Mouse (Mus musculus): ENCODE results near the gene Acsf3. TPM values are rescaled to one million over a fixed set of nuclear protein-coding genes. Genes with fewer than 3 reads are reported as not detected.

Gene Acsf3
- 36.6 and 40.9 TPM in 2 replicates for total RNA-seq (2021)
- long read RNA-seq, transcript Acsf3-201 (10 exons, 2,206 nt) = major isoform, 14 of 46 reads
- long read RNA-seq, transcript Acsf3-203 (10 exons, 2,171 nt) = minor isoform, 8 of 46 reads
- long read RNA-seq, partial matches to known transcripts = 17 of 46 reads
- long read RNA-seq, other reads (novel, unspliced or antisense) = 7 of 46 reads

DNA sequence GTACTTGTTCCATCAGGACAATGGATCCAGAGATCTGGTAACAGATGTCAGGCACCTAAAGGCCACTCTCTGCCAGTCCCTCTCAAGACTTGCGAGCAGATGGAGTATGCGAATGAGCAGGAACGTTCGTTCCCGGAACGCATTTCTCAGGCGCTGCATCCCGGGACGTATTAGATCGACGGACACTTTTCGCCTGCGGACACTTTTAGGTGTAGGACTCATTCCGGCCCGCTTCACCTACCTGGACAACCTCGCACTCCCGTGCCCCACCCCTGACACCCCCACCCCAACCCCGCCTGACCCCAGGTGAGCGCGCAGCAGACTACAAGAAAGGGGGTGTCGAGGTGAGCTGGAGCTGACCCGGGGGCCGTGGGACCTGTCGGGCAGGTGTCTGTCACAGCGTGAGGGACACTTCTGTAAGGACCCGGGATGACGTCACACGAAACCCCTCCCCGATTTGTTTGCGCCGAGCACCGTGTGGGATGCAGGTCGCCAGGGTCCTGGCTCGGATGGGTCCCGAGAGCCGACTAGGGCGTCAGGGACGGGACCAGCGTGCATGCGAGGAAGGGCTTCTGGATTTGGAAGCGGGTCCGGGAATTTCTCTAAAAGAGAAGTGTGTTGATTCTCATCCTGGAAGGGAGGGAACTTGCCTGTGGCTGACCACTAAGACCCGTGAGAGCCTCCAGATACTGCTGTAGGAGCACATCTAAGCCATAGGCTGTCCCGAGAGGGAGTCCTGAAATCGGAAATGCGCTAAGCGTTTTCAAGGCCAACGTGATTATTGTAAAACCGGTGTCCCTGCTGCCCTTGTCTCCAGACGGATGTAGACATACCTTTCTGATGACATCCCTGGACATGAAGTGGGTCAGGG lies at the start of gene Acsf3:
Gene Acsf3, plus strand, starts transcription at position 202 of the 871 bp plus-strand sequence.
- peak; percentile 54 for DNase-seq

DNA sequence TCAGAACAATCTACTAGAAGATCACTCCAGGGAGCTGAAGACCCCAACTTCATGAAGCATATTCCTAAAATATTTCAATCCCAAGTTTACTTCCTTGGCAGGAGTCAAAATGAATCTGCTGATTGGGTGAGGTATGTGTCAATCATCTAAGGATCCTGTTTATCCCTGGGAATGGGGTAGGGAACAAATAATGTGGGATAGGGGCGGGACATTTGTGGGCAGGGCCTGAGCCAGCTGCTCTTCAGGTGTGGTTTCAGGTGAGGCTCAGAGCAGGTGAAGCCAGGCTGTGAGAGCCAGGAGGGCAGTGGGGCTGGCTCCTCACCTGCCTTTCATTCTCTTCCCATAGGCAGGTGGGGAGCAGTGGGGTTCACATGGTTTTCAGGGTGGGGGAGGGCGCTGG lies 48.5 kb upstream of the Acsf3 start:
- DNase-seq = no peak

DNA sequence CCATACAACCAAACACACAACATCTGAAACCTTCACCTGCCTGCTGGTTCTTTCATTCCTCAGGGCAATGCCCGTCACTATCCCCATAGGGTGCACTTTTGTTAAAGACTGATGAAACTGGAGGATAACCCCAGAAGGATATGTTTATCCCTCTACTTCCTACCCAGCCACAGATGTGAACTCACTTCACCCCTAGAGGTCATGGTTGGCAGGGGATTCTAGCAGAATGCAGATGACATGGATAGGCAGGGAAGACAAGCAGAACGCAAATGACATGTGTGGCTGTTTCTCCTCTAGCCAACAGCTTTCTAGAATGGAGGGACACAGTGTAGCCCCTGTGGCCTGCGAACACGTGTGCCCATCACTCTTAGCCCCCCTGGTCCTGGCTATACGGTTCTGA lies 47.9 kb upstream of the Acsf3 start:
- no peak for DNase-seq

DNA sequence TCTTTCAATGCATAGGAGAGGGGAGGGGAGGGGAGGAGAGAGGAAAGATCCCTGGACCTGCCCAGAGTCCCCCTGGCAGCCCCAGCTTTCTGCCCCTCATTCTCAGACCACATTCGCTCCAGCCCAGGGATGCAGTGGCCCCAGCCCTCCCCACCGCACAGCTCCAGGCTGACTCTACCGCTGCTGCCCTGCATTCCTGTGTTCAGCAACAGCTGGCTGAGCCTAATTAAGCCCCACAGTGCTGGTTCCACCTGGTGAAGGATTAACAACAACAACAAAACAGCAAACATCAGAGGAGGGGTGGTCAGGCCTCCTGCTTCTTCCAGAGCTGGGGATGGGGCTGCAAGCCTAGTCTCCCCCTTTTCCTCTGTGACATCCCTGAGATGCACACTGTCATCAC lies 46.7 kb upstream of the Acsf3 start:
- DNase-seq = no peak

DNA sequence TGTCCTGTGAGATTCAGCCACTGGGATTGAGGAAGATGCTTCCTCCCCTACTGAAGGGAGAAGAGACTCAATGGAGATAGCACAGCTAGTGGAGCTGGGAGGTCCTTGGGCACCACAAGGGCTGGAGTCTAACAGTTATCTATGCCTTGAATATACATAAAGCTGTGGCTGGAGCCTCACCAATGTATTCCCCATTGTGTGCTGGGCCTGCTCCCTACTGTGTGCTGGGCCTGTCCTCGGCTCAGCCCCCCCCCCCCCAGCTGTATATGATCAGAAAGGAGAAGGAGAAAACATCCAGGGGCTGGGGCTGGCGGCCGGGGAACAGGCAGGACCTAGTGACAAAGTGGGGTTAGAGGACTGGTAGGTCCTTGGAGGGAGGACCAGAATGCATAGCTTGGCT lies 40.2 kb upstream of the Acsf3 start:
- no peak for DNase-seq

DNA sequence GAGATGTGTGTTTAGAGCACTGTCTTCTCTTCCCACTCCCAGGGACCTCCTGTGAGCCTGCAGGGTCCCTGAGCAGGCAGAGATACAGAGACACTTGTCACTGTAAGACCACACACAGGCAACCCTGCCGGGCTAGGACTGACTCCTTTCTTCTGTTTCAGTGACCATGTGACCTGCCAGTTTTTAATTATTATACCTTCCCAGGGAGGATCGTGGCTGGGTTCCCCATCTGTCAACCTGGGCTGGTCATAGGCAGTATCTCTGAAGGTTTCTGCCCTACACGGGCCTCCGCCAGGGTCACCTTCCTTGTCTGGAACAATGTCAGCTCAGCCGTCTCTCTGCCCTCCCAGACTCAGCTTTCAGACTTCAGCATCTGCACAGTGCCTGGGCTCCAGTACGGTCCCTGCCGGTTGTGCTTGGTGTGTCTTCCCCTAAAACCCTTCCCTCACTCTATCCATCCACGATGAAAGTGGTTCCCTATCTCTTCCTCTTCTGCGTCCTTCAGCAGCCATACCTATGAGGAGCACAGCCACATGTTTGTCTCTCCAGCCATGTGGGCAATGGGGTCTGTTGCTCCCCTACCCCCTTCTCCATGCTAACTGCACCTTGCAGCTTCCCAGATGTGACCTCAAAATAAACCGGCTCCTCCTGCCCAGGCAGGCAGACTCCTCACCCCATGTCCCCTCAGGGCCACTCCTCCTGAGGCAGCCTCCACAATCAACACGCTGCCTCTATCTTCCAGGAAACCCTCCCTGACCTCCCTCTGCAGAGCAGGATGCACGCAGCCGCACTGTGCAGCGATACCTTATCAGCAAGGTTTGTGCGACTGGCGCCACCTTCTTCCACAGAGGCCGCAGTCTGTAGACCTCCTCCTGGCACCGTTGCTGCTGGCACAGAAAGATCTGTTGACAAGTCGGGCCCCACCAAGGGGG lies 39.5 kb upstream of the Acsf3 start:
- no peak for DNase-seq

DNA sequence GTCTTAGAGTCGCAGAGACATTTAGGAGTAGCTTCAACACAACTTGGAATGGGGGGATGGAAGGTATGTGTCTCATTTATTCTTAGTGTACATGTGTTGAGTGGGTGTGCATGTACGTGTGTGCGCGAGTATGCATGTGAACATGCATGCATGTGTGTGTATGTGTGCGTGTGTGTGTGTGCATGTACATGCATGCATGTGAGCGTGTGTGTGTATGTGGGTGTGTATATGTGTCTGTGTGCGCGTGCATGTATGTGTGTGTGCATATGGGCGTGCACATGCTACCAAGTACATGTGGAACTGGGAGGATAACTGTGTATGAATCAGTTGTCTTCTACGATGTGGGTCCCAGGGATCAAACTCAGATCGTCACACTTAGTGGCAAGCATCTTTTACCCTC lies 38.7 kb upstream of the Acsf3 start:
- DNase-seq = no peak

DNA sequence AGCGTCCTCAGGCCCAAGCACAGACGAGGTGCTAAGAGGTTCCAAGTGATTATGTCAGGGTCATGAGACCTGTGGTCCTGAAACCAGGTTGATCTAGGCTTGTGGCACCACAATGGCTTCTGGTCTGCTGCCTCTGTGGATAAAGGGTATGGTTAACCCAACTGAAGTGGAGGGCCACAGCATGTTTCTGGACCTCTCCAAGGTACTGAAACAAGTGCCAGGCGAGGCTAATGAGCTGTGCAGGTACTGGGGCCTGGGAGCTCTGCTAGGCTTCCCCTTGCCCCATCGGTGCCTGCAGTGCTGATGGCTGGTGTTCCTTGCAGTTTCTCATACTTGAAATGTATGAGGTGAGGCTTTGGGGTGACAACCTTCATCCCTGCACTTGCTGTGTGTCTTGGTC lies 38.2 kb upstream of the Acsf3 start:
- DNase-seq = no peak

DNA sequence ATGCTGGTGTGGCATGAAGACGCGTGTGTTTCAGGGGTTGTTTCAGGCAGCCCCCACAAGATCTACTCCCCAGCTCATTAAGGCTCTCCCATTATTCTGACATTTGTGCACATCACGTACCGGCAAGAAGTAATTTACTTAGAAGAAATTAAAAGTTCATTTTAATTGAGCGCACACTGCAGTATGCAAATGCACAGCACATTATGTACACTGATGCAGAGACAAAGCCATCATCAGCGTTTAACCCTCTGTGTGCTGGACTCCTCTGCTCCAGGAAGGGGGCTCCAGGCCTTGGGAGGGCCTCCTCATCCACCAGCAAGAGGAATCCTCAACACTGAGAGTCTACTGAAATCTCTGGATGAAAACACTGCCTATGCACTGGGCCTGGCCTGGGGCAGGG lies 37.4 kb upstream of the Acsf3 start:
- DNase-seq = no peak

DNA sequence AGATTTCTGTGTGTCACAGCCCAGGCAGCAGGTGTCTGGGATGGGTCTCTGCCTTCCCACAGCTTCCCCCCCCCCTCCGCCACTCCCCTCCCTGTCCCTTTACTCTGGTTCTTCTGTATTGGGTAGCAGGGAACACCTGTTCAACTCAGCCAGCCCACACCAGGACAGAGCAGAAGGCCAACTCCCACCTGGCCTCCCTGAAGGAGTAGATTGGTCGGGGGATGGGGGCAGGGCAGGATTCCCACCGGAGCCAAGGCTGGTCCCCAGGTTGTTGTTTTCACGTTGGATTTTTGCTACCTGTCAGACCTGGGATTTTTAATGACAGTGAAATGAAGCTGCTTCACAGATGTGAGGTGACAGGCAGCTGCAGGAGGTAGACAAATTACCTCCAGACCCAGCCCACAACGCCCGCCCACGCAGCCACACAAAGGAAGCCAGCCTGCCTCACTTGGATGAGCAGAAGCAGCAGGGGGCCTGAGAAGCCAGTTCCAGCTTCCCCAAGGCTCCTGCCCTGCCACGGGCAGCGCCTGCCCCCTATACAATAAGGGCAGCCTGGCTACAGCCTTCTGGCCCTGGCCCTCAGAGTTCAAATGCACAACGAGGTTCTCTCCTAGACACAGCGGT lies 36.1 kb upstream of the Acsf3 start:
- DNase-seq = no peak

DNA sequence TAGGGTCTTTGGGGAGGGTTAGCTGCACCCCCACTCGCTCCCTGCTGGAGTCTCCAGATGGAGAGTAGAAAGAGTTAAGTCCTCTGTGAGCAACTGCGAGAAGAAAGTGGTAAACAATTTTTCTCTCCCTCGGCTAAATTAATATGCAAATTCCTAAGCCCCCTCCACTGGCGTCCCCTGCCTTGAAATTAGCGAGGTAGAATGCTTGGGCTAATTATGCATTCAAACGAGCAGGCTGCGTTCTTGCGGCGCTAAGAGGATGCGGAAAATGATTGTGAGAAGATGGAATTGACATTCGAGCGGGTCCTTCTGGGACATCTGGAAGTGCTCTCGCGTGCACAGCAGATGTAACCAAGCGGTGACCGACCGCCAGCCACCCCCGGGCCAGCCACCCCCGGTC lies 32.8 kb upstream of the Acsf3 start:
- no peak for DNase-seq

DNA sequence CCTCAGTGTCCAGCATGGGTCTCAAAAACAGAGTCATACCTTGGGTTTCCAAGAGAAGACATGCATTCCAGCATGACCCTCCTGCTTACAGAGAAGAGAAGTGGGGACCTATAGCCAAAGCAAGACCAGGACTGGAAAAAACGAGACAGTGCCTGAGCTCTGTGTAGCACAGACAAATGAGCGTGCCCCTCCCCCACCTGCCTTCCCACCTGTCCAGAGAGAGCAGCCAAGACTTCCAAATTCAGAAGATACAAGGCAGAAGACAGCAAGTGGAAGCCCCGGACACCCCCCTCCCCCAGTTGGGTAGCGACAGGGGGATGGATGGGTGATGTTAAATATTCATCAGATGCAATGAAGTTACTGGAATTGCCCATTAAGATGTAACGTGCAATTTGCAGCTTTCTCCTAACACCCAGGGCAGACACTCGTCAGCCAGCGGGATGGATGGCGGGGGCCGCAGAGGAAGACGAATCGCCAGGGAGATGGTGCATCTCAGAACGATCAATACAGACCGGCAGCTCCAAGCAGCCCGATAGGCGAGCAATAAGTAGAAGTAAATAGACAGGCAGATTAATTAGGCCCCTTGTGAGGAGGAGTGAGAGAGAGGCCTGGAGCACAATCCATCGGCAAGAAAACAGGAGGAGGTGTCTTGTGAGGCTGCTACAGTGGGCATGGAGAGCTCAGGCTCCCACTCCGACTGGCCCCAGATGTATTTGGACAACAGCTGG lies 30.1 kb upstream of the Acsf3 start:
- DNase-seq = no peak

DNA sequence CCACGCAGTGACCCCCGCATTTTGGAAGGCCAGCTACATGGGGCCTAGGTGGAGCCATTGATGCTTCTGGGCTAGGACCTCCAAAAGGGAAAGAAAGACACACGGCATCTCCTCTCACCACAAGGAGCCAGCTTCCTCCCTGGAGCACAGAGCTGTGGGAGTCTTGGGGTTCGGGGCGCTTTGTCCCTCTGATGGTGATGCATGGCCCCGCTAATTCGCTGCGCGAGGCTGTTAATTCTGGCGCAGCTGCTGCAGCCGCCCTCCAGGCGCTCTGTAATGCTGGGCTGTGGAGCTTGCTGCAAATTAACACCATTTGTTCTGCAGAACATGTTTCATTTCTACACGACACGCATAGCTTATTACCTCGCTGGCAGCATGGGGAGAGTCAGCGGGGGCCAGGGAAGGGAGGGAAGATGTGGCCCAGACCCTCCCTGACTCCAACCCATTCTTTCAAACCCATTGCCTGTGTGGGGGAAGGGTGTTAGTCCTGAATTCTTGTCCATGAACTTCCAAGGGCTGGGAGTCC lies 29.5 kb upstream of the Acsf3 start:
- no peak for DNase-seq

DNA sequence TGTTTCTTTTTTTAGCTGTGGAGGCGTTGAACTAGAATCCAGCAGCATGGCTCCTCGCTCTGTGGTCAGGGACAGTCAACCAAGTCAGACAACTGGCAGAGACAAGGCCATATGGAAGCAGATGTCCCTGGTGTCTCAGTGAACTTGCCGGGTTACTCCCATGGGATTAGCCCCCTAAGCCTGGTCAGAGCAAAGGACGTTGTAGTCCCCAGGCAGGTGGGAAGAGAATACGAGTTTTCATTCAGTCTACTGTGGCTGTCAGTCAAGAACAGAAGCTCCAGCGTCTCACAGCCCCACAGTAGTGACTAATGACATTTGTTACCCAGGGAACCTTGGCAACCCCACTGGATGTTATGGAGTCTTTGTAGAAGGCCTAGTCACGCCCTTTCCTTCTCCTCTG lies 28.8 kb upstream of the Acsf3 start:
- no peak for DNase-seq

DNA sequence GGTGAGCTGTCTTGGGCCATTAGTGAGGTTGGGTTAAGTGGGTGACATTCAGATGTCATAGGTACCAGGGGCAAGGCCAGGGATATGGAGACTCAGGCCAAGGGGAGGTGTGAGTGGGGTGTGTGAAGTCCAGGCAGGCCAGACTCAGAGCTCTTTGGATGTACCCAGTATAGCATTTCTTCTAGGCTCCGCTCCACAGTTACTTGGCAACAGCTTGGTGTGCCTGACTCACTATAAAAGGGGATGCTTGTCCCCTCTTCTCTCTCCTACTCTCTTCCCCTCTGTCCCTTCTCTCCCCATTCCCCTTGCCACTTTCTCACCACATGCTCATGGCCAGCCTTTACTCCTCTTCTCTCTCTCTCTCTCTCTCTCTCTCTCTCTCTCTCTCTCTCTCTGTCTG lies 27.5 kb upstream of the Acsf3 start:
- DNase-seq = no peak

DNA sequence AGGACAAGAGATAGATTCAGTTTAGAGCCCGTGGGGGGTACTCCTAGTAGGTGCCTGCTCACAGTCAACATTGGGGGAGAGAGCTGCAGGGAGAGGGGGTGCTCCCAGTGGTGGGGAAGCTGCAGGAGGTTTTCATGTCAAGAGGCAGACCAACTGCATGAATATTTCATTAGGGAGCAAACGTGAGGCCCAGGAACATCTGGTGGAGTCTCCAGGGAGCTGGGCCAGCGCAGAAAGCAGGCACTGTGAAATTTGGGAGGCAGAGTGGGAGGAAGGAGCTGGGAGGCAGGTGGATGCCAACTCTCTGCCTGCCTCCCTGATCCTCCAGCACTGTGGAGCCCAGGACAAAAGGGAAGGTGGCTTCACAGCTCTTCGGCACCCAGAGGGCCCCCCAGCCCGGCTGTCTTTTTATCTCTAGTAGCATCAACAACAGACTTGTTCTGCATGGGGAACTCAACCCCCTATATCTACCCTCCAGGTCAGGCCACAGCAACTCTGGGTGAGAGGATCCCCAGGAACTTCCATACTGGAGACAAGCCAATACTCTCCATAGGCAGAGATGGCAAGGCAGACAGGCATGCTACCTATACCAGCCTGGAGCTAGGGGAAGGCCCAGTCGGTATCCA lies 25.8 kb upstream of the Acsf3 start:
- DNase-seq = no peak

DNA sequence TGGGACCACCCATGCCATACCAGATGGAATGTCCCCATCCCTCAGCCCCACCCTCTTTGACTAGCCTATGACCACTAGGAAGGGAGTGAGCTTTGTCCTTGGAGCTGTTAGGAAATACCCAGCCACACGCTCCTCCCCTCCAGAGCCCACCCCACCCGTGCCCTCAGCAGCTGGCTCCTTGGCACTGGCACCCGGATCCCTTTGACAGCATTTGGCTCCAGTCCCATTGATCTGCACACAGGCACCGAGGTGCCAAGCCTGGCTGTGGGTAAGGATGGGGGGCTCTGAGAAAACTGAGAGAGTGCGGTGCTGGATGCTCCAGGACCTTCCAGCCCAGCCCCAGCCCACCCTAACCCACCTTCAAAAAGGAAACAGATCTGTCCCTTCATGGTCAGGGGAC lies 23.9 kb upstream of the Acsf3 start:
- no peak for DNase-seq

DNA sequence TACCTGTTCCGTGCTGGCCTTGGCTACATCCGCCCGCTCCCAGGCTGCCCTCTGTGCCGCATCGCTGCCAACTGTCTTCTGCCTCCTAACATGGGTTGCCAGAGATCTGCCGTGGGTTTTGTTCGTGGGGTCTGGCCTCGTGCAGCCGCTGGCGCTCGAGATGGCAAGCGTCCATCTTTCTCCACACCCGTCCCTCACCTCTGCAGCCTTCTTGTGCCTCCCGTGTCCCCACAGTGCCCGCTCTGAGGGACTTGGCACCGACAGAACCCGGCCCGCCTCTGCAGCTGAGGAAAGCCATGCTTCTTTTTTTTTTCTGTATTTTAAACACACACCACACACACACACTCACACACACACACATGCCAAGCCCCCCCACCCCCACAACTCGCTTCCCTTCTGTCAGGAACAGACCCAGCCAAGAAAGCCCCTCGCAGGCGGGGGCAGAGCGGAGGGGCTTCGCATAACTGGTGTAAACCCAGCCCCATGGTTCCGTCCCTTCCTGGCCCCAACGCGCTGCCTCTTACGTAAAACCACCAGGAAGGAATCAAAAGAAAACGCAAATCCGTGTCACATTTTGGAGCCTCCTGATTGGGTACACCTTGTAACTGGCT lies 23.1 kb upstream of the Acsf3 start:
- DNase-seq = no peak

DNA sequence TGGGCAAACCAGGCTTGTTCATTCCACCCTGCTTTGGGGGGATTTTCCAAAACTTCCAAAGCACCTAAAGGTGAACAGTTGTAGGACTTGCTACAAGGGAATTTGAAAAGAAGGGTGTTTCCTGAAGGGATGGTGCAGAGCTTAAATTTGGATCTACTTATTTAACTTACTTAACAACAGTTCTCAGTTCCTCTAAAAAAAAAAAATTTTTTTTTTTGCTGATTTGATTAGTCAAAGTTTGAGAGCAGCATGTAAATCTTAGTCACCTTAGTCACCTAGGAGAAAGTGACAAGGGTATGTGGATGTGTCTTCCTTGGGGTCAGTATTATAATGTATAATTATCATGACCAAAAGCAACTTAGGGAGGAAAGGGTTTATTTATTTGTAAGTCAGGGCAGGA lies 16.7 kb upstream of the Acsf3 start:
- no peak for DNase-seq

DNA sequence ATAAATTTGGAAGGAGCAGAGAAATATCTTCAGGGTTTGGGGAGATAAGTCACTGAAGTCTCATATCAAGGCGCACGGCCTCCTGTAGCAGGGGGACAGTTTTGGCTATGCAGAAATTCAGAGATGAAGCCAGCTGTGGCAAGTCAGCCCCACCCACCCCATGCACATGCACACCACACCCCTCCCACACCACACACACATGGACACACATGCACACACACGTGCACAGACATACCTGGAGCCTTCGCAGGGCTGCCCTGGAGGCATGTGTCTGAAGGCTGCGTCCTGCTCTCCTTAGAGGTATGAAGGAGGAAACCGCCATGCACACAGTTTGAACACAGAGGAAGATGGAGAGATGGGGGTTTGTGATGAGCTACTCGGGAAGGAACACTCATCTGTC lies 15.2 kb upstream of the Acsf3 start:
- DNase-seq = no peak

DNA sequence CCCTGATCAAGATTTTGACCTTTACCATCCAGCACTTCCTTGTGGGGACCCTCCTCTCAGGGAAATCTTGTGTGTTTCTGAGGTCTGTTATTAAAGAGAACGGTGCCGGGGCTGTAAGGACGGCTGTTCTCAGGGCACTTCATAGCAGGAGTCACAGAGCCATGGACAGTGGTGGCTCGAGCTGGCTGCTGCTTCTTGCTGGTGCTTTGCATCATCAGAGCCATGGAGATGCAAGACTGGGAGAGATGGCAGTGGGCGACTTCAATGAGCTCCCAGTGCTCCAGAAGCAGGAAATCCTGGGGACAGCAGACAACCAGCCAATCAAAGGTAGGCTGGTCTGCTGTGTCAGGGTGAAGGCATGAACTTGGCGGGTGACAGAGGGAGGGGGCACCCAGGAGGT lies 14.2 kb upstream of the Acsf3 start:
- no peak for DNase-seq

All from adrenal gland, postnatal 25 days (tissue).